Mouse (Mus musculus): ENCODE measurements around the gene Trpm1. TPM values are rescaled to one million over a fixed set of nuclear protein-coding genes. Genes with fewer than 3 reads are reported as not detected.

Gene Trpm1
- polyA plus RNA-seq, 2 experiments from 2014 or later, result 9.7 to 9.9 TPM

GRCm38 (mm10) chr7:64296286-64297010 is 142.8 kb downstream of the Trpm1 start:
- no peak for ATAC-seq

DNA sequence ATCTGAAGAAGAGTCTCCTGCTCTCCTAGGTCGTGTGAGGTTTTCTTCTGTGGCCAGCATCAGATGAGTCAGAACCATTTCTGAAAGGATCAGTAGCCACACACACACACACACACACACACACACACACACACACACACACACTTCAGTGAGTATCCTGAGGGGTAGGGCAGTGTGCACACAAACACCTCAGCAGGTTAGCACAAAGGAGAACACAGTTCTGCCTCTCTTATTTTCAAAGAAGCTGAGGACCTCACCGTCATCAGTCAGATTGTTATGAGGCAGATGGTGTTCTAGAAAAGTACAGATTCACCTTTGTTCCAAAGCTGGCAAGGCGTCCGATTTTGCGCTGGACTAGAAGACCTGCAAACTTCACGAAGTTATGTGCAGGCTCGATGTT is 156.6 kb downstream of the Trpm1 start:
- no peak for ATAC-seq

- no peak for ATAC-seq
These were observed 157.1 kb downstream of the Trpm1 start for GRCm38 (mm10) chr7:64310756-64311155.

DNA sequence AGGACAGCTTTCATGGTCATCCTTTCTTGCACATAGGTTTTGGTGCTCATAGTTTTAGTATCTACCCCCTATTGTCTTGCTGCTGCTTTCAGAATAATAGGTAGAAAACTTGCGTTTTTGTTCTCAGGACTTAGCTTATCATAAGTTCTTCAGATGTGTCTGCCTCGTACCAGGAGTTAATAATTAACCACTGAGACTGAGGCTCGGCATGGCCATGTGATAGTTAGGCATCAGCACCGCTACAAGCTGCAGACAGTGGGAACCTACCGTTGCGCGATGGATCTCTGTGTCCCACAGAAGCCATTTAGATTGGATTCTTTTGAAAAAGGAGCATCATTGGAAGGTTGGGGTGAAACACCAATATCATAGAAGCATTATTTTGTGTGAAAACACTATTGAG is 159.2 kb downstream of the Trpm1 start:
- no peak for ATAC-seq

Other genes starting within 250 kb of the Trpm1 start
- not detected for gene E030018B13Rik, start 237.0 kb upstream of the Trpm1 start, polyA plus RNA-seq (2017; shearing (Covaris generic))
- gene Klf13, start 214.9 kb upstream of the Trpm1 start, polyA plus RNA-seq (2017; shearing (Covaris generic)), result 100 to 1,000 TPM; 209 to 217 TPM
- 1 to 10 TPM; 4.7 to 7.4 TPM for gene Mtmr10, start 133.8 kb downstream of the Trpm1 start, polyA plus RNA-seq (2017; shearing (Covaris generic))
- 1 to 10 TPM; 3.7 to 7.1 TPM for gene Fan1, start 220.3 kb downstream of the Trpm1 start, polyA plus RNA-seq (2017; shearing (Covaris generic))
- gene Mphosph10, start 238.4 kb downstream of the Trpm1 start, polyA plus RNA-seq (2017; shearing (Covaris generic)), result 10 to 100 TPM; 53.8 to 64.5 TPM
- 10 to 100 TPM; 15.6 to 23.5 TPM for gene Mcee, start 238.8 kb downstream of the Trpm1 start, polyA plus RNA-seq (2017; shearing (Covaris generic))